Mouse (Mus musculus) embryonic facial prominence, embryonic 12.5 days (tissue): ENCODE measurements around the gene P2ry13. TPM values are rescaled to one million over a fixed set of nuclear protein-coding genes. Genes with fewer than 3 reads are reported as not detected.

Source experiments
- ATAC-seq: fragments of 200-750 bp; cut with Nextera tagmentation; 2 replicates; pipeline ENCODE4 v1.8.0; 2017; ENCODE audit not compliant: insufficient number of reproducible peaks, insufficient read depth, low FRiP score, low TSS enrichment
- H3K27ac ChIP-seq: fragments of 300-500 bp; sonication (generic); 2 replicates; pipeline ENCODE4 v1.5.1; 2016; ENCODE audit warnings: mild to moderate bottlenecking
- H3K27me3 ChIP-seq: fragments of 300-500 bp; sonication (generic); 2 replicates; pipeline ENCODE4 v1.6.1; 2016; ENCODE audit warnings: mild to moderate bottlenecking, moderate library complexity
- H3K36me3 ChIP-seq: fragments of 300-500 bp; sonication (generic); 2 replicates; pipeline ENCODE4 v1.6.1; 2016; ENCODE audit warnings: mild to moderate bottlenecking
- H3K4me1 ChIP-seq: fragments of 300-500 bp; sonication (generic); 2 replicates; pipeline ENCODE4 v1.6.1; 2016
- H3K4me2 ChIP-seq: fragments of 300-500 bp; sonication (generic); replicated peaks from 2 replicates; pipeline ENCODE4 v1.6.1; 2016; ENCODE audit warnings: mild to moderate bottlenecking, moderate library complexity
- H3K4me3 ChIP-seq: fragments of 300-500 bp; sonication (generic); 2 replicates; pipeline ENCODE4 v1.5.1; 2016; ENCODE audit warnings: mild to moderate bottlenecking
- H3K9ac ChIP-seq: fragments of 300-500 bp; sonication (generic); 2 replicates; pipeline ENCODE4 v1.6.1; 2016; ENCODE audit warnings: mild to moderate bottlenecking, moderate library complexity
- H3K9me3 ChIP-seq: fragments of 300-500 bp; sonication (generic); 2 replicates; pipeline ENCODE4 v1.6.1; 2016; ENCODE audit warnings: mild to moderate bottlenecking, moderate library complexity
- WGBS: fragments of 180-500 bp; shearing (Covaris S2); methylation state at CpG from one replicate; pipeline ENCODE4 v1.1.7; 2016; 5-methylcytosine and 5-hydroxymethylcytosine counted together
- polyA plus RNA-seq: library from polyadenylated mRNA; unstranded; fragments of >200 nt; fragmentation: Nextera tagmentation; extraction: Ambion mirVana; gene quantifications from 2 replicates; pipeline ENCODE4 v1.2.1, GENCODE M21; 2016

The P2ry13 gene
- 0.74 and 0.88 TPM in 2 replicates for polyA plus RNA-seq

DNA sequence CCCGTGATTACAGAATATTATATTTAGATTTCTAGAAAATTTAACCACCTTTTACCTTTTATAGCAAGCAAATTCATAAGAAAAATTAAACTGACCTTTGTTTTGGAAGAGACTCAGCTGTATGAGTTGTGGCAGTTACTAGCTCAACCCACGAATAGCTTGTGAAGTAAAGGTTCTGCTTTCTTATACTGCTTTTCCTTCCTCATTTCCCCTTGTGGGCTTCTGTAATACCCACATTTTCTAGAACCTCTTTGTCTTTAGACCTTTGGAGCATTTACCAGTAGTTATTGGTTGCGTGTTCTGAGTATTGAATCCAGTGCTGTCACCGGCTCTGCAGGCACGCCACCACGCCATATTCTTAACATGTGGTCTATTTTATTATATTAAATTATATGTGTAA is at the start of gene P2ry13:
TSS of gene P2ry13 (minus strand) at position 156 of the 400 bp plus-strand sequence.
- no peak within 1 kb of the TSS for H3K27ac ChIP-seq

DNA sequence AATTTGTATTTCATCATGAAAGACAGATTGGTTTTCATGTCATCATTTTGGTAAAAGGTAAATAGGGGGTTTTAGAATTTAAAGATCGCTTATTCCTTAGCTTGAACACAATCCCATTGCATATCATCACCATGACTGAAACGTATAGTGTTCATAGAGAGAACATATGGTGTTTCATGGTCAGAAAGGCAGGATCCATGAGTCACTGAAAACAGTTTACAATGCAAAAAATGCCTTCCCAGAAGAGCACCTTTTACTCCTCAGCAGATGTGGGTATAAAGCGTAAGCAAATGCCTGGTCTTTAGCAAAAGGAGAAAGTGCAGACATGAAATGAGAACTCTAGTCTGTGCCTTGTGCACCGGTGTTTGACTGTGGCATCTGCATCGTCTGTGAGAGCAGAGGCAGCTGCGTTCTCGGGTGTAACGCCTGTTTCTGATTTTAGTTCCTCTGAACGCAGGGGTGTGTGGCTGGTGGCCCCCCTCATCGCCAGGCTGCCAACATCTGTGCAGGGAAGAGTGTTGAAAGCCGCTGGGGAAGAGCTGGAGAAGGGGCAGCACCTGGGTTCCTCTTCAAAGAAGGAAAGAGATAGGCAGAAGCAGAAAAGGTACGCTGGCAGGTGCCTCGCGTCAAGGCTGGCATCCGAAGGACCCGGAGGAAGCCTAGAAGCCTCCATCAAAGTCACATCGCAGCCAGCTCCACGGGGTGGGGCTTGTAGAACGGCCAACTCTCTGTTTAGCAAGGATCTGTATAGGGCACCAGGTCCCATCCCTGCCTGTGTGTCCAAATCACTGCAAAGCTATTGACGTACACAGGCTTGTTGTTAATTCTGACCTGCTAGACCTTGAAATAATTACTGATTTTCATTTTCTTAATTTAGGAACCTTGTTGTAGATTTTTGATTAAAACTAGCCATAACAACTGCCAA is 47.3 kb upstream of the P2ry13 start:
- Histone ChIP-seq H3K27me3 (no peaks in the 10 kb centered on the region), H3K4me1 (peaks cover 6% of the 10 kb centered on the region; the same call in 1 of the 2 replicates), H3K27ac (no peak overlapping the region), H3K9me3 (no peaks in the 10 kb centered on the region), H3K36me3 (no peaks in the 10 kb centered on the region), H3K9ac (no peak overlapping the region), H3K4me2 (no peak overlapping the region), H3K4me3 (no peak overlapping the region)
- no peak for ATAC-seq
- WGBS, result 52% methylated on average over 20 of the region's 20 CpGs

More for the DNA sequence above, at the start of gene P2ry13:
- H3K4me3 ChIP-seq, result no peak within 1 kb of the TSS
- H3K4me2 ChIP-seq, result no peak within 1 kb of the TSS
- 87% methylated on average over 6 of the region's 6 CpGs for WGBS
- no peak for ATAC-seq
- H3K9ac ChIP-seq, result no peak within 1 kb of the TSS
- H3K36me3 ChIP-seq, result no peaks in the 10 kb centered on the region
- H3K4me1 ChIP-seq, result no peaks in the 10 kb centered on the region
- H3K27me3 ChIP-seq, result no peaks in the 10 kb centered on the region
- H3K9me3 ChIP-seq, result no peaks in the 10 kb centered on the region

DNA sequence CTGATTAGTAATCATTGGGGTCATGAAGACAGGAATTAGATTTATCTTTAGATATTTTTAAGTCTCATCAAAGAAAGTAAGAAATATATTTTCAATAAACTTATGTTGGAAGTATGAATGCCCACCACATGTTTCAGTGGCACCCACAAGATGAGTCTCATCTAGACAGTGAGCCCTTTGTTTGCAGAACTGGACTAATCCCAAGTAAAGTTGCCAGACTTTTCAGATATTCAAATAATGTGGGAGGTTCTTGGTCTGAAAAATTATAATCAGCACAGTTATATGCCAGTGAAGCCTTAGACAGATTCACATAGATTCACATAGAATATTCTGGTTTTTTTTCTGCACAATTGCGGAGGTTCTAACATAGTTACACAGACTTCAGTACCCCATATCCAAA is 39.8 kb upstream of the P2ry13 start:
- 93% methylated on average over 1 of the region's 1 CpGs for WGBS
- H3K36me3 ChIP-seq, result no peaks in the 10 kb centered on the region
- no peak overlapping the region for H3K4me3 ChIP-seq
- H3K4me1 ChIP-seq, result no peaks in the 10 kb centered on the region
- H3K27ac ChIP-seq, result no peak overlapping the region
- no peak overlapping the region for H3K4me2 ChIP-seq
- H3K9me3 ChIP-seq, result no peaks in the 10 kb centered on the region
- H3K9ac ChIP-seq, result no peak overlapping the region
- ATAC-seq, result no peak
- no peaks in the 10 kb centered on the region for H3K27me3 ChIP-seq

DNA sequence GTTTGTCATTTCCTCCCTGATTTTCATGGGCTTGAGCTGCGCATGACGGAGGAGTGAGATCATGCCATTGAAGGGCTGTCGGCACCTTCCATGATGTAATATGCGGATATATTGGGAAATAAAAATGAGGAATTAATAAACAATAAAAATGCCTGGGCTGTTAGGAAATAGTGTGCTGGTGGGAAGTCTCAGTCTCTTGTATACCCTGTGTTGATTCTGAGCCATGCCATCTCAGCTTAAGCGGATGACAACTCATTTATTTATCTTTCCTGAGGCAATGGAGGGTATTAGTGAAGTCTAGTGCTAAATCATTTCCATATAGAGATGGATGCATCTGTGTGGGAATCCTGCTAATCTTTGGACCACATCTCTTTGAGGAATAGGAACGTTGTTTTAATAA is 37.3 kb upstream of the P2ry13 start:
- Histone ChIP-seq H3K27ac (no peak overlapping the region), H3K4me2 (no peak overlapping the region), H3K4me3 (no peak overlapping the region), H3K4me1 (no peaks in the 10 kb centered on the region), H3K9me3 (no peaks in the 10 kb centered on the region), H3K36me3 (no peaks in the 10 kb centered on the region), H3K27me3 (no peaks in the 10 kb centered on the region), H3K9ac (no peak overlapping the region)
- 79% methylated on average over 6 of the region's 6 CpGs for WGBS
- no peak for ATAC-seq

DNA sequence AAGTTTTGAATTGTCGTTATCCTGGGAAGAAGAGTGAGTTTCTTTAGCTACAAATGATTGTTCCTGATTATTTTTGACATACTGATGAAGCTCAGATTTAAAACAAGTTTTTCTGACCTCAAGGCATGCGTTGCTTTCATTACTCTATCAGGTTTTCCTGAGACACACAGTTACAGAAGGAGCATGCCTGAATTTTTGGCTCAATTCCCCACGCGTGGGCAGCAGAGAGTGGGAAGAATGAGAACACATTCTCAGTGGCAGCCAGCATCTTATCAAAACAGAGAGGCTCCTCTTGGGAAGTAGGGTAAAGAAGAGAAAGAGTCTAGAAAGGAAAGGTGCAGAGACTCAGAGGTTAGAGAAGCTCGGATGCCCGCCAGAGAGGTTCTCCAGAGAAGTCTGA is 32.7 kb upstream of the P2ry13 start:
- Histone ChIP-seq H3K36me3 (no peaks in the 10 kb centered on the region), H3K9me3 (no peaks in the 10 kb centered on the region), H3K9ac (no peak overlapping the region), H3K27ac (no peak overlapping the region), H3K4me3 (no peak overlapping the region), H3K27me3 (no peaks in the 10 kb centered on the region), H3K4me2 (no peak overlapping the region), H3K4me1 (no peaks in the 10 kb centered on the region)
- no peak for ATAC-seq
- WGBS, result 60% methylated on average over 6 of the region's 6 CpGs

DNA sequence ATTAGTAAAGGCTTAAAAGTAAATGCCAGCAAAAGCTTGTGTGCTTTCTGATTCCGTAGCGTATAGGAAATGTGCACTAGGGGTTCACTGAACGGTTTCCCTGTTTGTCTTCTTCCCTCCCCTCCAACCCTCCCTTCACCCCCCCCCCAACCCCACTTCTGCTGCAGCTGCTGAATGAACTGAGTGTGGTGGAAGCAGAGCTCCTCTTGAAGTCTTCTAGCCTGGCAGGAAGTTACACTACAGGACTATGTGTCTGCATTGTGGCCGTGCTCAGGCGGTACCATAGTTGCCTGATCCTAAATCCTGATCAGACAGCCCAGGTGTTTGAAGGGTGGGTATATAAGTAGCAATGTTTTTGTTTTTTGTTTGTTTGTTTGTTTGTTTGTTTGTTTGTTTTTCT is 24.2 kb upstream of the P2ry13 start:
- H3K27me3 ChIP-seq, result no peaks in the 10 kb centered on the region
- 58% methylated on average over 5 of the region's 5 CpGs for WGBS
- ATAC-seq, result no peak

DNA sequence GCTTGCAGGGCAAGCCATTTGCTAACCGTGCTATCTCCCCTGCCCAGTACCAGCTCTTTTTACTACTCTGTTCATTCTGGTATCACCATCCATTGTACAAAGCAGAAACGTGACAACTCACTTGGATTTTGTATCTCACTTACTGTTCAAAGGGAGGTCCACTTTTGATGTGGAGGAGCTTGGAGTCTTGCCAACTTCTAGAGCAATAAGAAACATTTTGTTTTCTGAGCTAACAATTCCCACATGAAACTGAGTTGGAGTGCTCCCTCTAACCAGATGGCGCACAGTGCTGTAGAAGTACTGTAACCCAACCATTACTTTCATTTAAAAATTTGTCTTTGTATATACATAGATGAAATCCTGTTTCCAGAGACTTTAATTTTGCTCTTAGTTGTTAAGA is 20.2 kb upstream of the P2ry13 start:
- ATAC-seq, result no peak
- H3K4me3 ChIP-seq, result no peak overlapping the region
- no peak overlapping the region for H3K4me2 ChIP-seq
- no peak overlapping the region for H3K9ac ChIP-seq
- no peaks in the 10 kb centered on the region for H3K9me3 ChIP-seq
- 58% methylated on average over 3 of the region's 3 CpGs for WGBS
- H3K36me3 ChIP-seq, result no peaks in the 10 kb centered on the region
- H3K4me1 ChIP-seq, result no peaks in the 10 kb centered on the region
- H3K27me3 ChIP-seq, result no peaks in the 10 kb centered on the region
- H3K27ac ChIP-seq, result no peak overlapping the region

More for the DNA sequence above, 24.2 kb upstream of the P2ry13 start:
- Histone ChIP-seq H3K27ac (no peak overlapping the region), H3K4me1 (no peaks in the 10 kb centered on the region), H3K9ac (no peak overlapping the region), H3K4me2 (no peak overlapping the region), H3K4me3 (no peak overlapping the region), H3K36me3 (no peaks in the 10 kb centered on the region; the same call in 1 of the 2 replicates), H3K9me3 (no peaks in the 10 kb centered on the region)

DNA sequence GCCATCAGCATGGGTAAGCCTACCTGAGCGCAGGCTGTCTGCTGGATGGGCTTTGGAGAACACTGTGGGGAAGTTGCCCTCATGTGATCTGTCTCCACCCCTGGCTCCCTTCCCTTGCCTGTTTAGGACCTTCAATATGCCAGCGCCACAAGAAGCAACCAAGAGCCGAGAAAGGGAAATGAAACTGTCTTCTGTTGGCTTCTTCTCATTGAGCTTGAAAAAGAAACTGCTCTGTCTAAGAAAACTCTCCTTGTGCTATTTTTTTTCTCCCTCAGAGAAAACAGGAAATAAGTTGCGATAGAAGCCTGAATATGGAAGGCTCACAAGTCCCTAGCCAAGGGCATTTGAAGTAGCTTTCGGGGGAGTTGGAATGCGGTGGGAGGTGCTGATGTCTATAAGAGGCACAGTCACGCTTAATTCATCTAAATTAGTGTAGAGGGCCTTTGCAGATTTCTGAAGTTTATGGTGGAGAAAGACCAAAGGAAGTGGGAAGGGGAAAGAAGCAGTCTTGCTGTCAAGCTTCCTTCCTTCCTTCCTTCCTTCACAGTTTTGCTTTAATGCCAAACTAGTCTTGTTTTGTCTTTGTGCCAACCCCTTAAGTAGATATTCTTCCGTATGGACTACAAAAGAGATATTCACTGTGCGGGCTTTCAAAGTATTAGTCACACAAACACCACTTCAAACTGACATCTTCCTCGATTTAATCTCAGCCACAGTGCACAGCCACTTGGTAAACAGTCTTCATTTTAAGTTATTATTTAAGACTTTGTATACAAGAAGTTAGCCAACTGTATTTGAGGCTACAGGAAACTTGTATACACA is 18.3 kb upstream of the P2ry13 start:
- WGBS, result 44% methylated on average over 10 of the region's 10 CpGs
- H3K4me3 ChIP-seq, result no peak overlapping the region
- ATAC-seq, result no peak
- no peaks in the 10 kb centered on the region for H3K4me1 ChIP-seq
- no peaks in the 10 kb centered on the region for H3K27me3 ChIP-seq
- H3K9ac ChIP-seq, result no peak overlapping the region
- H3K4me2 ChIP-seq, result no peak overlapping the region
- H3K36me3 ChIP-seq, result no peaks in the 10 kb centered on the region
- H3K27ac ChIP-seq, result no peak overlapping the region
- H3K9me3 ChIP-seq, result no peaks in the 10 kb centered on the region

DNA sequence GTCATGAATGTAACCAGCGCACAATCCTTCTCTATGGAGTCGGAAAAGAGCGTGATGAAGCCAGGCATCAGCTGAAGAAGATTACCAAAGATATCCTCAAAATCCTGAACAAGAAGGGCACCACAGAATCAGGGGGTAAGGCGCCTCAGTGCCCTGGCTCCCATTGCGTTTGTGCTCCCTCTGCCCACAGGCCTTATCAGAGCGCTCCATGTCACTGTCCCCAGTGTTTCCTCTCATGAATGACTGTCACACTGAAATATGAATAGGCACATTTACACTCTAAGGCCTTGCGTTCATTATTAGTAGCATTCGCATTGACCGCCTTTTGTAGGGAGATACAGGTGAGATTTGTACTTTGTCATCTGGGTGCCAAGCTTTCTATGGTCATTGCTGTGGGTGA is 17.0 kb upstream of the P2ry13 start:
- H3K9ac ChIP-seq, result no peak overlapping the region
- WGBS, result 98% methylated on average over 9 of the region's 9 CpGs
- no peak for ATAC-seq

DNA sequence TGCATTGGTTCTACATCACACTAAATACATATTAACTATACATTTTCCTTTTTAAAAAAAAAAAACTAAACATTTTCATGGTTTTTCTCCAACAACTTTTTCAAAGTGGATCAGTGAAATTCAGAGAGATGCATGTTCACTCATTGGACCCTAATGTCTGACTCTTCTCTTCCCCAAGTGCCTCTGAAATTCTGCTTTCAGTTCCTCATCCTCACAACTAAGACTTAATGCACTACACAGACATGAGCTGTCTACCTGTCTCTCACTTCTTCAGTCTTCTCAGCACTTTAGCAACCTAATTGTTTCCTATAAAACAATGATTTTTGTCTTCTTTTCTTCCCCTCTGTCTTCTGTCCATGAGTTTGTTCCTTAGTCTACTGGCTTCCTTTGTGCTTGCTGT is 14.7 kb upstream of the P2ry13 start:
- H3K9ac ChIP-seq, result no peak overlapping the region
- no peaks in the 10 kb centered on the region for H3K27me3 ChIP-seq
- H3K9me3 ChIP-seq, result no peaks in the 10 kb centered on the region
- no peaks in the 10 kb centered on the region for H3K4me1 ChIP-seq
- no peak for ATAC-seq
- no peak overlapping the region for H3K4me3 ChIP-seq
- H3K36me3 ChIP-seq, result no peaks in the 10 kb centered on the region
- H3K4me2 ChIP-seq, result no peak overlapping the region
- H3K27ac ChIP-seq, result no peak overlapping the region

More for the DNA sequence above, 17.0 kb upstream of the P2ry13 start:
- H3K4me2 ChIP-seq, result no peak overlapping the region
- H3K36me3 ChIP-seq, result no peaks in the 10 kb centered on the region
- H3K27ac ChIP-seq, result no peak overlapping the region
- H3K27me3 ChIP-seq, result no peaks in the 10 kb centered on the region
- H3K4me3 ChIP-seq, result no peak overlapping the region
- no peaks in the 10 kb centered on the region for H3K4me1 ChIP-seq
- no peaks in the 10 kb centered on the region for H3K9me3 ChIP-seq

DNA sequence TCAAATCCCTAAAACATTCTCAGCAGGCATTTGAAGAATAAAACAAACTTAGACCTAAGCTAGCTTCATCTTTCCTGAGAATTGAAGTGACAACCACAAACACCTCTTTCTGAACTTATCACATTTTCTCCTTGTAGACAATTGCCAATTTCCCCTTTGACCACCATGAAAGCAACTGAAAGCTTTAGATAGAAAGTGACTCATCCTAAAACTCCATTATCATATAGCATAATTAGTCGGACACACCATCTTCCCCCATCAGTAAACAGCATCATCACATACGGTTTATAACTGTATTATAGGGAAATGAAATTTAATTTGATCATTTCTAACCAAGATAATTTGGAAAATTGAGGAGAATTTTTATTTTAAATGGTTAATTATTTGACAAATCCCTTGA is 11.6 kb upstream of the P2ry13 start:
- Histone ChIP-seq H3K4me3 (no peak overlapping the region), H3K4me2 (no peak overlapping the region), H3K4me1 (no peaks in the 10 kb centered on the region), H3K36me3 (no peaks in the 10 kb centered on the region), H3K9me3 (no peaks in the 10 kb centered on the region), H3K9ac (no peak overlapping the region), H3K27me3 (no peaks in the 10 kb centered on the region), H3K27ac (no peak overlapping the region)
- WGBS, result 95% methylated on average over 2 of the region's 2 CpGs
- ATAC-seq, result no peak

DNA sequence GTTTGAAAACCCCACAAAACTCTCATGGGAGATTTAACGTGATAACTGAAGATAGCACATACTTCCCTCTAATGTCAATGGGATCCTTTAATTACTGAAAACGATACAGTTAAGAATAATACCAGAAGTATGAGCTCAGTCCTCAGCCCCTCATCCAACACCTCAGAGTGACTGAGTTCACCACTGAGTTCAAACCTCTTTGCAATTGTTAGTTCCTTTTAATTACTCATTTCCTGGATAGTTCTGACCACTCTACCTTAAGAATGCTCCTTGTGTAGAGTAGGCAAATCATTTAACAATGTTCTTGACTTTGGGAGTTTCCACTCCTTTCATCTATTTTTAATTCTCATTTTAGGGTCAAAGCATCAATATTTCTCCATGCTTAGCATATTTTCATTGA is 8.6 kb upstream of the P2ry13 start:
- H3K4me1 ChIP-seq, result no peaks in the 10 kb centered on the region
- no peak overlapping the region for H3K27ac ChIP-seq
- no peaks in the 10 kb centered on the region for H3K9me3 ChIP-seq
- H3K9ac ChIP-seq, result no peak overlapping the region
- ATAC-seq, result no peak
- H3K36me3 ChIP-seq, result no peaks in the 10 kb centered on the region
- 78% methylated on average over 2 of the region's 2 CpGs for WGBS
- H3K4me3 ChIP-seq, result no peak overlapping the region
- H3K4me2 ChIP-seq, result no peak overlapping the region
- H3K27me3 ChIP-seq, result no peaks in the 10 kb centered on the region
